Mouse (Mus musculus) neural tube, embryonic 11.5 days (tissue): ENCODE measurements around the gene Obscn. TPM values are rescaled to one million over a fixed set of nuclear protein-coding genes. Genes with fewer than 3 reads are reported as not detected.

ENCODE experiments used
- microRNA-seq: library from miRNA; unstranded; fragments of <30 nt; microRNA quantifications from one replicate; pipeline ENCODE4, GENCODE M21; 2016
- polyA plus RNA-seq: library from polyadenylated mRNA; unstranded; fragments of >200 nt; fragmentation: Nextera tagmentation; extraction: Ambion mirVana; gene quantifications from 2 replicates; pipeline ENCODE4 v1.2.1, GENCODE M21; 2014

Obscn gene
- polyA plus RNA-seq, 1 experiment from 2014 or later, result 0.88 TPM

Small RNA genes lying within 50 kb of the gene (microRNA-seq; reads per million reads assigned to microRNA genes)
- gene Gm44313, result not detected

Other genes starting within 250 kb of the Obscn start
- 6.1 and 7.2 TPM in 2 replicates for gene Zfp39, start 232.2 kb downstream of the Obscn start, polyA plus RNA-seq
- not detected in 2 replicates for gene Btnl10, start 218.5 kb downstream of the Obscn start, polyA plus RNA-seq
- gene Rnf187, start 197.5 kb downstream of the Obscn start, polyA plus RNA-seq, result 460 and 493 TPM in 2 replicates
- gene Hist3h2ba, start 187.5 kb downstream of the Obscn start, polyA plus RNA-seq, result 75.5 and 84.8 TPM in 2 replicates
- gene Hist3h2a, start 181.7 kb downstream of the Obscn start, polyA plus RNA-seq, result 56.3 and 61.4 TPM in 2 replicates
- 0.74 and 0.88 TPM in 2 replicates for gene Trim17, start 181.7 kb downstream of the Obscn start, polyA plus RNA-seq
- 19.5 and 20.8 TPM in 2 replicates for gene Trim11, start 158.3 kb downstream of the Obscn start, polyA plus RNA-seq
- gene Iba57, start 27.3 kb upstream of the Obscn start, polyA plus RNA-seq, result 1.7 and 2.6 TPM in 2 replicates
- gene Gjc2, start 46.8 kb upstream of the Obscn start, polyA plus RNA-seq, result 0.28 TPM in 1 of 2 replicates, not detected in the other
- gene Guk1, start 55.8 kb upstream of the Obscn start, polyA plus RNA-seq, result 101 and 112 TPM in 2 replicates
- 91.6 and 99.3 TPM in 2 replicates for gene Mrpl55, start 66.1 kb upstream of the Obscn start, polyA plus RNA-seq
- gene 2310033P09Rik, start 71.9 kb upstream of the Obscn start, polyA plus RNA-seq, result 31.0 and 33.1 TPM in 2 replicates
- gene Arf1, start 91.9 kb upstream of the Obscn start, polyA plus RNA-seq, result 656 and 670 TPM in 2 replicates
- gene Wnt3a, start 154.3 kb upstream of the Obscn start, polyA plus RNA-seq, result 2.6 and 3.3 TPM in 2 replicates
- 1.6 and 2.5 TPM in 2 replicates for gene Wnt9a, start 170.5 kb upstream of the Obscn start, polyA plus RNA-seq
- gene Prss38, start 239.3 kb upstream of the Obscn start, polyA plus RNA-seq, result not detected in 2 replicates